Mouse (Mus musculus) limb, embryonic 10.5 days (tissue): Measurements from ENCODE around the gene Polg. TPM values are rescaled to one million over a fixed set of nuclear protein-coding genes. Genes with fewer than 3 reads are reported as not detected.

ENCODE experiments used
- DNase-seq: peaks from one replicate; pipeline ENCODE4 v3.0.0-alpha.2; 2017; ENCODE audit warnings: low spot score
- H3K27ac ChIP-seq: fragments of 300-500 bp; sonication (generic); 2 replicates; pipeline ENCODE4 v1.5.1; 2016; ENCODE audit warnings: mild to moderate bottlenecking
- H3K27me3 ChIP-seq: fragments of 300-500 bp; sonication (generic); 2 replicates; pipeline ENCODE4 v1.6.1; 2016; ENCODE audit warnings: low read depth, mild to moderate bottlenecking; ENCODE audit not compliant: poor library complexity, severe bottlenecking
- H3K36me3 ChIP-seq: fragments of 300-500 bp; sonication (generic); 2 replicates; pipeline ENCODE4 v1.6.1; 2016; ENCODE audit warnings: mild to moderate bottlenecking, moderate library complexity
- H3K4me1 ChIP-seq: fragments of 300-500 bp; sonication (generic); 2 replicates; pipeline ENCODE4 v1.6.1; 2016
- H3K4me3 ChIP-seq: fragments of 300-500 bp; sonication (generic); 2 replicates; pipeline ENCODE4 v1.5.1; 2016; ENCODE audit warnings: mild to moderate bottlenecking, moderate library complexity
- H3K9me3 ChIP-seq: fragments of 300-500 bp; sonication (generic); replicated peaks from 2 replicates; pipeline ENCODE4 v1.6.1; 2016; ENCODE audit warnings: mild to moderate bottlenecking
- WGBS: fragments of 180-500 bp; shearing (Covaris S2); methylation state at CpG from one replicate; pipeline ENCODE4 v1.1.7; 2016; 5-methylcytosine and 5-hydroxymethylcytosine counted together
- polyA plus RNA-seq: library from polyadenylated mRNA; unstranded; fragments of >200 nt; fragmentation: Nextera tagmentation; extraction: Ambion mirVana; gene quantifications from 2 replicates; pipeline ENCODE4 v1.2.1, GENCODE M21; 2016

Gene Polg
- polyA plus RNA-seq, 1 experiment from 2014 or later, result 42.3 TPM

- 27% methylated on average over 1 of the region's 1 CpGs for WGBS
- H3K27ac ChIP-seq, result no peak overlapping the region
- H3K4me3 ChIP-seq, result no peak overlapping the region
- peaks cover 100% of the 10 kb centered on the region for H3K27me3 ChIP-seq
- H3K4me1 ChIP-seq, result peaks cover 29% of the 10 kb centered on the region
- H3K9me3 ChIP-seq, result no peaks in the 10 kb centered on the region
- DNase-seq, result no peak
- no peaks in the 10 kb centered on the region for H3K36me3 ChIP-seq
Observed at GRCm38 (mm10) chr7:79507756-79508155, 41.6 kb upstream of the Polg start.

GRCm38 (mm10) chr7:79507101-79507705 is 41.0 kb upstream of the Polg start:
- H3K9me3 ChIP-seq, result no peaks in the 10 kb centered on the region
- no peak overlapping the region for H3K4me3 ChIP-seq
- peaks cover 100% of the 10 kb centered on the region for H3K27me3 ChIP-seq
- no peaks in the 10 kb centered on the region for H3K36me3 ChIP-seq
- peaks cover 29% of the 10 kb centered on the region for H3K4me1 ChIP-seq
- H3K27ac ChIP-seq, result no peak overlapping the region
- DNase-seq, result no peak
- WGBS, result under 1% methylated on average over 11 of the region's 11 CpGs

DNA sequence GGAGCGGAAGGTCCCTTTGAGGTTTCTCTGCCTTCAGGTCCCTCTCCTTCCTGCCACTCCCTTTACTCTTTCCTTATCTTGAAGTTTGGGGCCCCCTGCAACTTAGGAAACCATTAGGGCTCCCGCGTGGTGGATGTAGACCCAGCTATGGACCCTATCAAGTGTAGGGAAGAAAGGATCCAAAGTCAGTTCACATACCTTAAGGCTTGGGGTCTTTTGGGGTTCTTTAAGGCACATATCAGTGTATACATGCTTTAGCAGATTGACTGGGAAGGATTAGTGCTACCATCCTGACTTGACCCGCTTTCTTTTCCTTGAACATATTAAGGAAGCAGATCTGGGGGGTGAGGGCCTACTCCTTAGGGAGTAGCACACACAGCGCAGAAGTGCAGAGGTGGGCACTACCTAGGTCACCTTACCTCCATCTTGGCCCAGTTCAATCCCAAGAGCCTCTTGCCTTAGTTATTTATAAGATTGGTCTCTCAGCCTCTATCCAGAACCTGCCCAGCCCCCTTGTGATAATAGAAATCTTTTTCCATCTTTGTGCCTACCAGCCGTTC is 40.4 kb upstream of the Polg start:
- Histone ChIP-seq H3K9me3 (no peaks in the 10 kb centered on the region), H3K36me3 (no peaks in the 10 kb centered on the region), H3K4me1 (peaks cover 29% of the 10 kb centered on the region), H3K27me3 (peaks cover 100% of the 10 kb centered on the region), H3K27ac (no peak overlapping the region), H3K4me3 (peak overlapping the region; percentile 51; the same call in 1 of the 2 replicates)
- DNase-seq, result no peak
- WGBS, result 5% methylated on average over 6 of the region's 6 CpGs

- peak overlapping the region; percentile 51 for H3K4me3 ChIP-seq
- peaks cover 100% of the 10 kb centered on the region for H3K27me3 ChIP-seq
- under 1% methylated on average over 28 of the region's 28 CpGs for WGBS
- H3K4me1 ChIP-seq, result peaks cover 29% of the 10 kb centered on the region
- peak; percentile 60 for DNase-seq
- H3K36me3 ChIP-seq, result no peaks in the 10 kb centered on the region
- H3K27ac ChIP-seq, result no peak overlapping the region
- no peaks in the 10 kb centered on the region for H3K9me3 ChIP-seq
Observed at GRCm38 (mm10) chr7:79505876-79506530, 39.8 kb upstream of the Polg start.

- DNase-seq, result no peak
- H3K9me3 ChIP-seq, result no peaks in the 10 kb centered on the region
- WGBS, result under 1% methylated on average over 22 of the region's 22 CpGs
- peaks cover 100% of the 10 kb centered on the region for H3K27me3 ChIP-seq
- peaks cover 29% of the 10 kb centered on the region for H3K4me1 ChIP-seq
- no peaks in the 10 kb centered on the region for H3K36me3 ChIP-seq
- H3K4me3 ChIP-seq, result peak overlapping the region; percentile 51
- H3K27ac ChIP-seq, result peak overlapping the region; percentile 61
Observed at GRCm38 (mm10) chr7:79505376-79505775, 39.2 kb upstream of the Polg start.

DNA sequence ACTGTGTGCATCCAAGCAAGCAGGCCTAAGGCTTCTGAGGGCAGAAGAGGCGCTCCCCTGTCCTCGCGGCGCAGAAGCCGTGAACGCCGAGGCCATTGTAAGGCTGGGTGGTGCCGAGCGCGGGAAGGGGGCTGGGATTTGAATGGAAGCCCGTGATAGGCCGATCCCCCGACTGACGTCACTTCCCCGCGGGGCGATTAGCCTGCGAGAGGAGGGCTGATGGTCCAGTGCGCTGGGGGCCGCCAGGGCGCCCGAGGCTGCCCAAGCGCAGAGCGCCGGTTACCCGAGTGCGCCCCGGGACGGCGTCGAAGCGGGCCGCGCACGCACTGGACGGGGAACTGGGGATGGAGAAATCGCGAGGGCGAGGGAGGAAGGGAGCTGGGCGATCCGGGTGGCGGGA is 38.6 kb upstream of the Polg start:
- WGBS, result under 1% methylated on average over 41 of the region's 42 CpGs
- Histone ChIP-seq H3K27me3 (peaks cover 100% of the 10 kb centered on the region), H3K9me3 (no peaks in the 10 kb centered on the region), H3K4me3 (peak overlapping the region; percentile 51), H3K4me1 (peaks cover 34% of the 10 kb centered on the region), H3K36me3 (no peaks in the 10 kb centered on the region), H3K27ac (peak overlapping the region; percentile 61)
- peak; percentile 90 for DNase-seq

- H3K36me3 ChIP-seq, result no peaks in the 10 kb centered on the region
- H3K27ac ChIP-seq, result no peak overlapping the region
- no peaks in the 10 kb centered on the region for H3K9me3 ChIP-seq
- peaks cover 39% of the 10 kb centered on the region for H3K4me1 ChIP-seq
- no peak for DNase-seq
- WGBS, result 3% methylated on average over 5 of the region's 5 CpGs
- H3K4me3 ChIP-seq, result no peak overlapping the region
- H3K27me3 ChIP-seq, result peaks cover 100% of the 10 kb centered on the region
Observed at GRCm38 (mm10) chr7:79503656-79504250, 37.6 kb upstream of the Polg start.

DNA sequence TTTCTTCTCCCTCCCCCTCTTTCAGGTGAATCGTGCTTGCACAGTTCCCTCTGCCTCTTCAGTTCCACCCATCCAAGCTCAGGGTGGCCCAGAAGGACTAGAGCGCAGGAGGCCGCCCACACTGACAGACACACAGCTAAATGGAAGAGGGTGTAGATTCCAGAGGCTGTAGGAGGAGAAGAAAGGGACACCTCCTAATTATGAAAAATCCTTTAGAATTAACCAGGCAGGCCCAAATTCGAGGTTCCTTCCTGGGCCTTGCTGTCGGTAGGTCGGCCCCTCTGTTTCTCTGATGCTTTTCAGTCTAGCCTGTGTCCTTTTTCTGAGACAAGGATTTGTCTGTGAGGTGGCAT is 36.9 kb upstream of the Polg start:
- DNase-seq, result no peak
- Histone ChIP-seq H3K27me3 (peaks cover 100% of the 10 kb centered on the region), H3K9me3 (no peaks in the 10 kb centered on the region), H3K27ac (no peak overlapping the region), H3K4me3 (no peak overlapping the region), H3K36me3 (no peaks in the 10 kb centered on the region), H3K4me1 (peaks cover 35% of the 10 kb centered on the region)
- WGBS, result 7% methylated on average over 6 of the region's 6 CpGs

GRCm38 (mm10) chr7:79502152-79503102 is 36.3 kb upstream of the Polg start:
- Histone ChIP-seq H3K27me3 (peaks cover 100% of the 10 kb centered on the region), H3K4me1 (peaks cover 41% of the 10 kb centered on the region), H3K36me3 (no peaks in the 10 kb centered on the region), H3K4me3 (no peak overlapping the region), H3K9me3 (no peaks in the 10 kb centered on the region), H3K27ac (no peak overlapping the region)
- 7% methylated on average over 10 of the region's 10 CpGs for WGBS
- DNase-seq, result no peak

DNA sequence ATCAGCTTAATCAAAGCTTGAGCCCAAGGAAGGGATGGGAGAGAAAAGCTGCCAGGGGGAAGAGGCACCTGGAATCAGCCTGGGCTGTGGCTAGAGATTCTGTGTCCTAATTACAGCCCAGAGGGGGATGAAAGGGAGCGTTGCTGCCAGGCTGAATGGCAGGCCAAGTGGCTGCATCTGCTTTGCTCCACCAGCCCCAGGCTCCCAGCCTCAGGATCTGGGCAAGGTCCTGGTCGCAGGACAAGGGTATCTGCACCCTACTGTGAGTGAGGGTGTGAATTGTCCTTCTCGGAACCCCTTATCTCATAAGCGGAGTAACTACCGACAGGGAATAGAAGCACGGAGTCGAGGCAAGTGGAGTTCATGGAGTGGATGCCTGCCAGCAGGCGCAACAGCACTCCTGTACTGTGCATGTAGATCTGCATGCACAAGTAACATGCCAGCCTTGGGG is 35.4 kb upstream of the Polg start:
- Histone ChIP-seq H3K27ac (no peak overlapping the region), H3K27me3 (peaks cover 100% of the 10 kb centered on the region), H3K9me3 (no peaks in the 10 kb centered on the region), H3K4me3 (no peak overlapping the region), H3K4me1 (peaks cover 43% of the 10 kb centered on the region), H3K36me3 (no peaks in the 10 kb centered on the region)
- no peak for DNase-seq
- WGBS, result 4% methylated on average over 8 of the region's 8 CpGs

GRCm38 (mm10) chr7:79500681-79501306 is 34.6 kb upstream of the Polg start:
- Histone ChIP-seq H3K27me3 (peaks cover 100% of the 10 kb centered on the region), H3K4me3 (no peak overlapping the region), H3K4me1 (peaks cover 44% of the 10 kb centered on the region), H3K36me3 (no peaks in the 10 kb centered on the region), H3K9me3 (no peaks in the 10 kb centered on the region), H3K27ac (no peak overlapping the region)
- DNase-seq, result no peak
- WGBS, result 8% methylated on average over 3 of the region's 3 CpGs
